Mouse (Mus musculus): ENCODE data around the gene Polg.

Polg gene

GRCm38 (mm10) chr7:79502152-79503102 lies 36.3 kb upstream of the Polg start:
- no peak for DNase-seq (ENCODE audit: low spot score in 2 of 2)

DNA sequence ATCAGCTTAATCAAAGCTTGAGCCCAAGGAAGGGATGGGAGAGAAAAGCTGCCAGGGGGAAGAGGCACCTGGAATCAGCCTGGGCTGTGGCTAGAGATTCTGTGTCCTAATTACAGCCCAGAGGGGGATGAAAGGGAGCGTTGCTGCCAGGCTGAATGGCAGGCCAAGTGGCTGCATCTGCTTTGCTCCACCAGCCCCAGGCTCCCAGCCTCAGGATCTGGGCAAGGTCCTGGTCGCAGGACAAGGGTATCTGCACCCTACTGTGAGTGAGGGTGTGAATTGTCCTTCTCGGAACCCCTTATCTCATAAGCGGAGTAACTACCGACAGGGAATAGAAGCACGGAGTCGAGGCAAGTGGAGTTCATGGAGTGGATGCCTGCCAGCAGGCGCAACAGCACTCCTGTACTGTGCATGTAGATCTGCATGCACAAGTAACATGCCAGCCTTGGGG lies 35.4 kb upstream of the Polg start:
- no peak for DNase-seq (ENCODE audit: low spot score in 2 of 2)

DNA sequence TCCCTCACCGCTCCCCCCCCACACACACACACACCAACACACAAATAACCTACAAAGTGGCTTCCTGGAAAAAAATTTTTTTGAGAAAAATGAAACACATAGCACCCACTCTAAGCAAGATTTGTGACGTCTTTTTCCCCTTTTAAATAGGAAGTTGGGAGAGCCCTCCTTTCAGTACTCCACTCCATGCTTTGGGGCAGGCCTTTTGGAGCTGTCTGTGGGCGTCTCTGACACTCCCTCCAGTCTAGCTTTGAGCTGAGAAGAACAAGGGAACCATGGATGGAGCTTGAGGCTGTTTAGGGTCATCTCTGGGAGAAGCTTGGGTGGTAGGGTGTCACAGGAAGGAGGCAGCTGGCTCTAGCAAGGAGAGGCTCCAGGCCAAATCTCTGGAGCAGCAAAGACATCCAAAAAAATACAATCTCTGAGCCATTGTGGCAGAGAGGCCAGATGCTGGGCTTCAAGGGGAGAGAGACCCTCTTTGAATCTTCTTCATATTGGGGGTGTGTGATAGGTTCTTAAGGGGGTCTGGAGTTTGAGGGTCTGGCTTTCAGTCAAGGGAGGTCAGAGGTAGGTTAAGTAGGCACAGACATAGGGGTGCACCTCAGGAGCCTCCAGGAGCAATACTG lies 34.6 kb upstream of the Polg start:
- DNase-seq (ENCODE audit: low spot score in 2 of 2), result no peak

- DNase-seq (ENCODE audit: low spot score in 2 of 2), result no peak
Measured at GRCm38 (mm10) chr7:79499596-79500570, 33.7 kb upstream of the Polg start.

GRCm38 (mm10) chr7:79498965-79499595 lies 32.9 kb upstream of the Polg start:
- DNase-seq (ENCODE audit: low spot score in 2 of 2), result no peak

GRCm38 (mm10) chr7:79498356-79498755 lies 32.2 kb upstream of the Polg start:
- no peak for DNase-seq (ENCODE audit: low spot score in 2 of 2)

- no peak for DNase-seq (ENCODE audit: low spot score in 2 of 2)
Measured at GRCm38 (mm10) chr7:79497701-79498115, 31.5 kb upstream of the Polg start.

DNA sequence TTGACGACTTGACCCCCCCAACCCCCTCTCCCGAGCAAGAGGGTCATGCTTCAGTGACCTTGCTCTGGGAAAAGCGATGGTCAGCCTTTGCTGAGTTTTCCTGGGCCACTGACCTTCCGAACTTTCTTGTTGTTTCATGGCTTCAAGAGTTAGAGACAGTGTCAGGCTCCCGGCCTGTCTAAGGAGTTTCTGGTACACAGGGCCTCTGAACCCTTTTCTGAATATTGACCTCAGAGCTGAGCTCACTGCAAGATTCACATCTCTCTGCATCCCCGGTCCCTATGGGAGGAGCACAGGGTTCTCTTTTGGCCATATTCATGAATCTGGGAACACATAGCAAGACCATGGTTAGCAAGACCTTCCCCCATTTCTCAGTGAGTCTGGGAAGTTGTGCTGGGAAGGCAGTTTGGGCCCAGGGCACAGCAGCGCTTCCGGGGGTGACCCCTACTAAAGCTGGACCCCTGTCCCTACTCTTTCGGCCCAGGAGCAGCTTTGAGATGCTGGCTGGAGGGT lies 30.7 kb upstream of the Polg start:
- DNase-seq (ENCODE audit: low spot score in 2 of 2), result no peak

DNA sequence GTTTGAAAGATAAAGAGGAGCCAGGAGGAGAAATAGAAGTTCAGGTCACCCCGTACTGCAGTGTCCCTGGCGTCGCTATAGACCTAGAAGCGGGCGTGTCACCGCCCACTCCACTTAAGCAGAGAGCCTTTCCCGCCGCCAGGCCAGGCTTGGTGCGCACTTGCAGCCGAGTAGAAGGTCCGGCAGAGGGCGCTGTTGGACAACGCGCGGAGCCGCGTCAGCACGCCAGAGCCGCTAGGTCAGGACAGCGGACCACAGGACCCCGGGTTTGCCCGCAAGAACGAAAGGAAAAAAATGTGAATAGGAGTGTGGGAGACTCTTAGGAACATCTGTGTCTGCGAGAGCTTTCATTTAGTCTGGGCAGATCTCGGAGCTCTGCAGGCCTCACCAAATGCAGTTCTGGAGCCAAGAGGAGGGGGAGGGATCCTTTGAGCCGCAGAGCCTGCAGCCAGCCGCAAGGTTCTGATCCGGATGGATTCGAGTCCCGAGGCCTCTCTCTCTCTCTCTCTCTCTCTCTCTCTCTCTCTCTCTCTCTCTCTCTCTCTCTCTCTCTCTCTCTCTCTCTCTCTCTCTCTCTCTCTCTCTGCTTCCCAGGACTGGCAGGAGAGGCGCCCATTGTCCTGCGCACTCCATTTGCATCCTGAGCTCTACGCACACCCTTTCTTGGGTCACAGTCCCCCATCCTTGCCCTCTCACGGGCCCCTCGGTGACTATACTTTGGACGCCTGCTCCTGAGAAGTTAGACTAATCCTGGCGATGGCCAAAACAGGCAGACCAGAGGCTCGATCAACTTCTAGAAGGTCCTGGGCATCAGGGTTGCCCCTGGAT lies 30.0 kb upstream of the Polg start:
- peak; percentile 58 to 64 for DNase-seq (ENCODE audit: low spot score in 2 of 2)

GRCm38 (mm10) chr7:79493915-79494314 lies 27.8 kb upstream of the Polg start:
- DNase-seq (ENCODE audit: low spot score in 2 of 2), result no peak

GRCm38 (mm10) chr7:79486528-79486927 lies 20.4 kb upstream of the Polg start:
- no peak for DNase-seq (ENCODE audit: low spot score in 2 of 2)

- no peak for DNase-seq (ENCODE audit: low spot score in 2 of 2)
Measured at GRCm38 (mm10) chr7:79474831-79475399, 8.8 kb upstream of the Polg start.

- DNase-seq (ENCODE audit: low spot score in 2 of 2), result no peak
Measured at GRCm38 (mm10) chr7:79473496-79474194, 7.5 kb upstream of the Polg start.

GRCm38 (mm10) chr7:79472792-79473191 lies 6.6 kb upstream of the Polg start:
- DNase-seq (ENCODE audit: low spot score in 2 of 2), result no peak

- no peak for DNase-seq (ENCODE audit: low spot score in 2 of 2)
Measured at GRCm38 (mm10) chr7:79471436-79471835, 5.3 kb upstream of the Polg start.

DNA sequence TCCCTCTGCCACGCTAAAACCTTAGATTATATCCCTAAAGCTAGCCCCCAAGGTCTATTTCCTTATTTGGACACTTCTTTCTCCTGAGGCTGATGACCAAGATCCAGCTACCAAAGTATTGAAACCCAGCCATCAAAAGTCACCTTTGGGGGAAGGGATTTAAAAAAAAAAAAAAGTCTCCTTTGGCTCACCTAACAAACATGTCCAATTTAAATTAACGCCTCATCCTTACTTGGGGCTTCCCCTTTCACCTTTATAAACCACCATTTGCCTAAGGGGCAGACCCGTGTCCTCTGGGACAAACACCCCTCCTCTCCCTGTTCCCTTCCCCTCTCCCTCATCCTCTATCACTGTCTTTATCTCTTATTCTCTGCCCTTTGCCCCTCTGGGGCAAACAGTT lies 4.6 kb upstream of the Polg start:
- DNase-seq (ENCODE audit: low spot score in 2 of 2), result no peak

GRCm38 (mm10) chr7:79469766-79470165 lies 3.6 kb upstream of the Polg start:
- DNase-seq (ENCODE audit: low spot score in 2 of 2), result no peak

- no peak for DNase-seq (ENCODE audit: low spot score in 2 of 2)
Measured at GRCm38 (mm10) chr7:79468994-79469393, 2.8 kb upstream of the Polg start.

GRCm38 (mm10) chr7:79467951-79468350 lies 1.8 kb upstream of the Polg start:
- DNase-seq (ENCODE audit: low spot score in 2 of 2), result no peak
